Mouse (Mus musculus) kidney, postnatal 0 days (tissue): ENCODE results near the gene Samd4b. TPM values are rescaled to one million over a fixed set of nuclear protein-coding genes. Genes with fewer than 3 reads are reported as not detected.

ENCODE experiments used
- ATAC-seq: fragments of 200-750 bp; cut with Nextera tagmentation; replicated peaks from 2 replicates; pipeline ENCODE4 v1.8.0; 2017; ENCODE audit warnings: low read depth, moderate number of reproducible peaks, moderate TSS enrichment, moderate library complexity; ENCODE audit not compliant: low FRiP score
- DNase-seq: peaks from one replicate; pipeline ENCODE4 v3.0.0-alpha.2; 2016; ENCODE audit warnings: low spot score
- H3K27ac ChIP-seq: fragments of 300-500 bp; sonication (generic); 2 replicates; pipeline ENCODE4 v1.5.1; 2014; ENCODE audit warnings: mild to moderate bottlenecking
- H3K27me3 ChIP-seq: fragments of 300-500 bp; sonication (generic); 2 replicates; pipeline ENCODE4 v1.6.1; 2014; ENCODE audit warnings: low read length, mixed read lengths; ENCODE audit not compliant: insufficient read depth
- H3K36me3 ChIP-seq: fragments of 300-500 bp; sonication (generic); 2 replicates; pipeline ENCODE4 v1.6.1; 2014; ENCODE audit warnings: low read length, mixed read lengths; ENCODE audit not compliant: insufficient read depth
- H3K4me1 ChIP-seq: fragments of 300-500 bp; sonication (generic); replicated peaks from 2 replicates; pipeline ENCODE4 v1.6.1; 2014; ENCODE audit warnings: antibody characterized with exemption, low read length, mixed read lengths; ENCODE audit not compliant: insufficient read depth
- H3K4me2 ChIP-seq: fragments of 300-500 bp; sonication (generic); 2 replicates; pipeline ENCODE4 v1.6.1; 2014; ENCODE audit warnings: mild to moderate bottlenecking, low read length, moderate library complexity, mixed read lengths
- H3K4me3 ChIP-seq: fragments of 300-500 bp; sonication (generic); replicated peaks from 2 replicates; pipeline ENCODE4 v1.5.1; 2014; ENCODE audit warnings: low read depth, low read length
- H3K9ac ChIP-seq: fragments of 300-500 bp; sonication (generic); 2 replicates; pipeline ENCODE4 v1.6.1; 2014; ENCODE audit warnings: low read depth, low read length
- H3K9me3 ChIP-seq: fragments of 300-500 bp; sonication (generic); replicated peaks from 2 replicates; pipeline ENCODE4 v1.6.1; 2016; ENCODE audit warnings: low read length, inconsistent platforms, mixed read lengths
- CTCF ChIP-seq: IDR thresholded peaks from 2 replicates; pipeline ENCODE4 v1.5.1; 2016; ENCODE audit warnings: antibody characterized with exemption, low read depth, mild to moderate bottlenecking, moderate library complexity
- WGBS: fragments of 180-500 bp; shearing (Covaris S2); extraction: QIAGEN DNeasy Blood & Tissue Kit; methylation state at CpG from one replicate; pipeline ENCODE4 v1.1.7; 2014; 5-methylcytosine and 5-hydroxymethylcytosine counted together
- polyA plus RNA-seq: library from polyadenylated mRNA; unstranded; fragments of >200 nt; fragmentation: Nextera tagmentation; extraction: Ambion mirVana; gene quantifications from 2 replicates; pipeline ENCODE4 v1.2.1, GENCODE M21; 2015

Gene Samd4b
- polyA plus RNA-seq, 1 experiment from 2014 or later, result 19.5 TPM

DNA sequence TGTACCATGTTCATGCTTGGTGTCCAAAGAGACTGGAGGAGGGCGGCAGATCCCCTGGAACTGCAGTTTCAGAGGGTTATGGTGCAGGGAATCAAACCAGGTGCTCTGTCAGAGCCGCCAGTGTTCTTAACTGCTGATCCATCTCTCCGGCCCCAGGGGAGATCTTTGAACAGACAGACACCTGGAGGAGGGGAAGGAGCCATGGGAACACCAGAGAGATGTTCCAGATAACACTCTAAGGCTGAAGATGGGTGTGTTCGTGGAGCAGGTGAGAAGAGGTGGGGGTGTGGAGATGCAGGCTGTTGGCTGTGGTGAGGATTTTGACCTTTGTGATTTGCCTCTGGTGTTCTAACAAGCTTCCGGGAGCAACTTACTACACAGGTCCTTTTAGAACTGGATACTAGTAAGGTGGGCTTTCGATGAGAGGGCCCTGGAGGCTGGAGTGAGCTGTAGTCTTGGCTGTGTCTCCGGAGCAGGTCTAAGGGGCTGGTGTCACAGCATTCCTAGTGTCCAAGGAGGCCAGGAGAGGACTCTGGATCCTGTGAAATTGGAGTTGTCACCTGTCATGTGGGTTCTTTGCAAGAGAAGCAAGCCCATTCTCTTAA, 224.0 kb downstream of the Samd4b start:
- H3K36me3 ChIP-seq, result peaks cover 8% of the 10 kb centered on the region; the same call in 1 of the 2 replicates
- peaks cover 22% of the 10 kb centered on the region; the same call in 1 of the 2 replicates for H3K4me1 ChIP-seq
- no peaks in the 10 kb centered on the region for H3K9me3 ChIP-seq
- TF ChIP-seq CTCF, result no peak
- peak overlapping the region; percentile 98 for H3K27ac ChIP-seq
- DNase-seq (no peak), ATAC-seq (no peak)
- no peak overlapping the region for H3K4me2 ChIP-seq
- no peaks in the 10 kb centered on the region for H3K27me3 ChIP-seq
- no peak overlapping the region for H3K9ac ChIP-seq
- 74% methylated on average over 7 of the region's 7 CpGs for WGBS
- H3K4me3 ChIP-seq, result no peak overlapping the region

DNA sequence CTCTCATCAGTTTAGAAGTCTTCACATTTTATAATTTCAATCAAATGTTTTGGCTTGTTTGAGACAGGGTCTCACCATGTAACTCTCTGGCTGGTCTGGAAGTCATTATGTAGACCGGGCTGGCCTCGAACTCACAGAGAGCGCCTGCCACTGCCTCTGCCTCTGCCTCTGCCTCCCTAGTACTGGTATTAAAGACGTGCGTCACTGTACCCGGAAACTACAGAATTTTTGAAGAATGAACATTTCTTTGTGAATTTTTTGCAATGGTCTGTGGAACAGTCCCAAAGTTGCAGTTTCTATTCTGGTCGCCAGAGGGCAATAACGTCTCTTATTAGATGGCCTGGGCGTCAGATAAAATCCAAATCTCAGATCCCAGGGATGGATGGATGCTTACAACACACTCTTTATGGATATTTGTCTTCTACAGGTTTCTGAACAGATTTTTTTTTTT, 224.8 kb downstream of the Samd4b start:
- Histone ChIP-seq H3K27me3 (no peaks in the 10 kb centered on the region), H3K4me1 (peaks cover 22% of the 10 kb centered on the region; the same call in 1 of the 2 replicates), H3K27ac (peak overlapping the region; percentile 83), H3K36me3 (peaks cover 14% of the 10 kb centered on the region), H3K9me3 (no peaks in the 10 kb centered on the region), H3K9ac (no peak overlapping the region), H3K4me3 (peak overlapping the region; percentile 83; the same call in 1 of the 2 replicates), H3K4me2 (peak overlapping the region; percentile 49)
- DNase-seq (peak; percentile 95), ATAC-seq (no peak; the same call in 1 of the 2 replicates)
- WGBS, result 2% methylated on average over 9 of the region's 9 CpGs
- TF ChIP-seq CTCF, result peak; percentile 86

DNA sequence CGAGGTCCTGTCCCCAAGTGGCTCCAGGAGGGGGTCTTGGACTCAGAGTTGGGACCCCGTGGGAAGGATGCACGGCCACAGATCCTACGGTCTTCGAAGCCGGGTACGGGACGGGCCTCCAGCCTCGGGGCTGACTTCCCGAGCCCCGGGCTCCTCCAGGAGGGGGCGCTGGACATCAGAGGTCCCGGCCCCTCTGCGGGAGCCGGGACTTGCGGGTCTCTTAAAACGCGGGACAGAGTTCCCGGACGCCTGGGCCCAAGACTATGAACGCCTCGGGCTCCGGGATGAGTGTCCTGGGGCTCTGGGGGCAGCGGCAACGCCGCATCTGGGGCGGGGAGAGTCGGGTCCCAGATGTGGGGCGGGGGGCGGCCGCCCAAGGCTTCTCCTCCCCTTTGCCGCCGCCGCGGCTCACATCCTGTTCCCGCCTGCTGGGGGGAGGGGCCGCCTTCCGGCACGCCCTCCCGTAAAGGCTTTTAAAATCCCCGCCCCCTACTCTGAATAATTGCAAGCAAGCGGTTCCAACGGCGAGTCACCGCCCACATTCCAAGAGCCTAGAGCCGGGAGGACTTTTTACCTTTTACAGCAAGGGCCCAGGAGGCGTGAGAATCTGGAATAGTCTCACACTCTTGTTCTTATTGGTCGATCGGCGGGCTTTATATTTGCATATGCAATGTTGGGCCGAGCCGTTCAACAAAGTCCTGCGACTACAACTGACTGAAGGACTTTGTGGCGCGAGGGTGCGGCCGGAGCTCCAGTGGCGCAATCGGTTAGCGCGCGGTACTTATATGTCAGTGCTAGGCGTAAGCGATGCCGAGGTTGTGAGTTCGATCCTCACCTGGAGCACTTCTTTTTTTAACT, 225.5 kb downstream of the Samd4b start, which contains the start of gene Plekhg2:
Gene Plekhg2, minus strand, starts transcription at position 349 of the 858 bp plus-strand sequence.
- Histone ChIP-seq H3K9me3 (no peaks in the 10 kb centered on the region), H3K9ac (peak within 1 kb of the TSS; percentile 91), H3K4me2 (peak within 1 kb of the TSS; percentile 74), H3K4me3 (peak within 1 kb of the TSS; percentile 83), H3K27me3 (no peaks in the 10 kb centered on the region), H3K36me3 (peaks cover 17% of the 10 kb centered on the region), H3K27ac (peak within 1 kb of the TSS; percentile 95), H3K4me1 (peaks cover 17% of the 10 kb centered on the region; the same call in 1 of the 2 replicates)
- TF ChIP-seq CTCF, result peak; percentile 70
- WGBS, result under 1% methylated on average over 53 of the region's 66 CpGs
- ATAC-seq, result peak; percentile 89
- DNase-seq, result peak; percentile 100

DNA sequence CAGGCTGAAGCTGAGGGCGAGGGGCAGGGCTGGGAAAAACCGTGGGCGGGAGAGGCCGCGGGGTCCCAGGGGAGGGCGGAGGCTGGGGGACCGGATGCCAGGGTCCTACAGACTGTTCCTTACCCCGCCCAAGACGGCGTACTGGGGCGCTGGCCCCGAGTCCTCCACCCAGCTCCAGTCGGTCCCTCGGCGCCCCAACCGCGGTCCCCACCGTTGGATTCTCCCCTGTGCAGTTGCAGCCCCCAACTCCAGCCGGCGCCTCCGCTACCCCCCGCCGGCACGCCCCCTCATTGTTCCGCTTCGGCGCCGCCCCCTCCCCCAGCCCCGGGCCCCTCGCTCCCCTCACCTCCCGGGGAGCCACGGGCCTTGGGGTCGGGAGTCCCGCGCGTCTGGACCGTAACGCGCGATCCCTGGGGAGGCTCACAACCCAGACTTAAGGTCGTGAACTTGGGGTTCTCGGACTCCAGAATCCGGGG, 226.4 kb downstream of the Samd4b start:
- DNase-seq (peak; percentile 83), ATAC-seq (no peak)
- no peak for TF ChIP-seq CTCF
- peaks cover 13% of the 10 kb centered on the region; the same call in 1 of the 2 replicates for H3K4me1 ChIP-seq
- H3K9me3 ChIP-seq, result no peaks in the 10 kb centered on the region
- H3K4me2 ChIP-seq, result peak overlapping the region; percentile 74
- peak overlapping the region; percentile 83 for H3K4me3 ChIP-seq
- H3K27me3 ChIP-seq, result no peaks in the 10 kb centered on the region
- peak overlapping the region; percentile 91 for H3K9ac ChIP-seq
- H3K36me3 ChIP-seq, result peaks cover 17% of the 10 kb centered on the region; the same call in 1 of the 2 replicates
- H3K27ac ChIP-seq, result peak overlapping the region; percentile 95
- under 1% methylated on average over 41 of the region's 43 CpGs for WGBS

DNA sequence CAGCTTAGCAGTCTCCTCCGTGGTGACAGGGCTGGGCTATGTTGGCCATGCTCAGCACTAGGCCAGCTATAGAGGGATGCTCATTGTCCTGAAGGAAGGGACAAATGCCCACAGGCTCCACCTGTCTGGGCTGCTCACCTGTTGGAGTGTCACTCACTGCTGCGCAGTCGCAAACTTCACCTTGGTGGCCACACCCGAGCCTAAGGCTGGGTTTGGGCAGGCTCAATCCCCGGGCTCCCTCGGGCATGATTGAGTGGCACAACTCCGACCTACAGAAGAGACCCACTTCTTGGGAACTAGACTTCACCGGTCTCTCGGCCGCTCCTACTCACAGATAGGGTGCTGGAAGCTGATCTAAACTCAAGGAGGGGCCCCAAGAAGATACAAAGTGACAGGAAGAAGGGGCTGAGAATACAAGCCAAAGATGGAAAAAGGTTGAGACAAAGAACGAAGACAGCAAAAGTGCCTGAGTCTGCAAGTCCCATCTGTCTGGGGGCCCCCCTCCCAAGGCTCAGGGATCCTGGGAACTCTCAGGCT, 226.9 kb downstream of the Samd4b start:
- DNase-seq (no peak), ATAC-seq (no peak)
- Histone ChIP-seq H3K27ac (peak overlapping the region; percentile 95), H3K4me1 (peaks cover 13% of the 10 kb centered on the region; the same call in 1 of the 2 replicates), H3K4me2 (peak overlapping the region; percentile 74), H3K4me3 (peak overlapping the region; percentile 83), H3K9ac (peak overlapping the region; percentile 91), H3K27me3 (no peaks in the 10 kb centered on the region), H3K9me3 (no peaks in the 10 kb centered on the region), H3K36me3 (peaks cover 22% of the 10 kb centered on the region; the same call in 1 of the 2 replicates)
- 2% methylated on average over 11 of the region's 11 CpGs for WGBS
- no peak for TF ChIP-seq CTCF
